ENCODE assay signal across 8 mouse cellular contexts in the genomic region with DNA sequence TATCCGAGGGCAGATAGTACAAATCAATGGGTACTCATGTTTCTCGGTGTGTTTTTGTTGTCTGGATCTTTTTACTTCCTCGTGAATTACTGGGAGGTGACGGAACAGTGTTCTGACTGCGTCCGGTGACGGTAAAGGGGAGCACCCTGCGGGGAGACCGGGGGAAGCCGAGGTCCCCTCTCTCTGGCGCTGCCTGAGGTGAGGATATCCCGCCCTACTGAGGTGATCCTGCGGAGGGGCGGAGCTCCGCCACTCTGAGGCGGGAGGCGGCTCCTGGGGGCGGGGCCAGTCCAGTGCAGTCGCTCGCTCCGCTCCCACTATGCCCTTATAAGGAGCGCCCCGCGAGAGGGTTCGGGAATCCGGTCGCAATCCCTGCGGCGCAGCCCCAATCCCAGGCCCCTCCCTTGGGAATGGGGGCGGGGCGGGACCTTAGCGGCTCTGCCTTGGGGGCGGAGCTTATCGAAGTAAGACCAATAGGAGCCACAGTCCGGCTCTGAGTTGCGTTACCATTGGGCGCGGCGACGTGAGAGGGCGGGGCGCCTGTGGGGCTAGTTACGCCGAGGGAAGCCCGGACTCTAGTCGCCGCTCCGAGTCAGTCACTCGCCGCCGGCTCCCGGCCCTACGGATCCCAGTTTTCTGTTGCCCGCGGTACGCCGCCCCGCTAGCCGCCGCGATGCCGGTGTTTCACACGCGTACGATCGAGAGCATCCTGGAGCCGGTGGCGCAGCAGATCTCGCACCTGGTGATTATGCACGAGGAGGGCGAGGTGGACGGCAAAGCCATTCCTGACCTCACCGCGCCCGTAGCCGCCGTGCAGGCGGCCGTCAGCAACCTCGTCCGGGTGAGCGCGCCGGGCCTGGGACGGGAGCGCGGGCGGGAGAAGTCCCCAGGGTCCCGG. TPM values are rescaled to one million over a fixed set of nuclear protein-coding genes. Genes with fewer than 3 reads are reported as not detected.
A peak's percentile ranks its signal among the peaks of the same experiment; 100 is the strongest.
DNase-seq lines count a peak whose midpoint lies in the region; ATAC-seq and TF ChIP-seq lines count a peak whose summit lies in the region.

A gene (plus strand): TSS at position 551 of the 898 bp plus-strand sequence.

- H3K4me1 ChIP-seq in G1E (ENCODE audit: insufficient read depth, low read depth, low read length): peaks cover 59% of the 10 kb centered on the region
- peaks cover 10% of the 10 kb centered on the region for H3K4me1 ChIP-seq in forebrain, embryonic 16.5 days (replicated peaks; ENCODE audit: control insufficient read depth, insufficient read depth, low read length)
- peaks cover 4% of the 10 kb centered on the region; the same call in 1 of the 2 replicates for H3K4me1 ChIP-seq in lung, embryonic 14.5 days (ENCODE audit: insufficient read depth)
- peaks cover 9% of the 10 kb centered on the region for H3K4me1 ChIP-seq in olfactory bulb, adult 2 months (ENCODE audit: control insufficient read depth, insufficient read depth, low read length)
- H3K4me1 ChIP-seq in thymus, adult 2 months (replicated peaks; ENCODE audit: control insufficient read depth, insufficient read depth, low read length): peaks cover 10% of the 10 kb centered on the region; the same call in 1 of the 2 replicates

- no peaks in the 10 kb centered on the region for H3K27me3 ChIP-seq in G1E (ENCODE audit: insufficient read depth, low read length)
- no peaks in the 10 kb centered on the region for H3K27me3 ChIP-seq in forebrain, embryonic 16.5 days (replicated peaks; ENCODE audit: control insufficient read depth, insufficient read depth, low read length)
- H3K27me3 ChIP-seq in lung, embryonic 14.5 days (ENCODE audit: insufficient read depth, low read length): no peaks in the 10 kb centered on the region
- no peaks in the 10 kb centered on the region for H3K27me3 ChIP-seq in thymus, adult 2 months (ENCODE audit: control insufficient read depth, insufficient read depth, low read length)

- ATAC-seq in G1E (ENCODE audit: extremely low read depth, insufficient number of reproducible peaks, low FRiP score, poor library complexity, severe bottlenecking): peak; percentile 85
- peak; percentile 99 for ATAC-seq in forebrain, embryonic 16.5 days
- ATAC-seq in lung, embryonic 14.5 days (ENCODE audit: insufficient read depth): peak; percentile 99

- 0 out of 2 replicates have a peak, but pooled peaks cover 2% of the 10 kb centered on the region for H3K9me3 ChIP-seq in G1E (replicated peaks)
- no peaks in the 10 kb centered on the region for H3K9me3 ChIP-seq in forebrain, embryonic 16.5 days (ENCODE audit: control insufficient read depth, low read length)
- H3K9me3 ChIP-seq in lung, embryonic 14.5 days (ENCODE audit: low read depth, low read length): no peaks in the 10 kb centered on the region

- peak; percentile 92 for TF ChIP-seq POLR2A in olfactory bulb, adult 2 months (IDR thresholded peaks at IDR 0.05; ENCODE audit: insufficient read depth, low read depth, low read length)
- peak; percentile 57; the same call in 1 of the 2 replicates for TF ChIP-seq POLR2A in thymus, adult 2 months (IDR thresholded peaks at IDR 0.05; ENCODE audit: control insufficient read depth, extremely low read depth, insufficient read depth, low read length, poor library complexity)

- peak within 1 kb of the TSS; percentile 58 for H3K4me2 ChIP-seq in forebrain, embryonic 16.5 days (ENCODE audit: low read length)
- H3K4me2 ChIP-seq in lung, embryonic 14.5 days: peak within 1 kb of the TSS; percentile 71

- under 1% methylated on average over 89 of the region's 89 CpGs for WGBS in forebrain, embryonic 16.5 days
- WGBS in lung, embryonic 14.5 days: under 1% methylated on average over 88 of the region's 89 CpGs
- WGBS in olfactory bulb, adult 2 months: under 1% methylated on average over 89 of the region's 89 CpGs
- WGBS in thymus, adult 2 months: under 1% methylated on average over 89 of the region's 89 CpGs

- peak within 1 kb of the TSS; percentile 95 for H3K4me3 ChIP-seq in G1E (ENCODE audit: low read depth, low read length)
- peak within 1 kb of the TSS; percentile 90 for H3K4me3 ChIP-seq in forebrain, embryonic 16.5 days (replicated peaks; ENCODE audit: low read length)
- peak within 1 kb of the TSS; percentile 95 for H3K4me3 ChIP-seq in layer of hippocampus, adult 2 months
- H3K4me3 ChIP-seq in lung, embryonic 14.5 days (ENCODE audit: low read depth, low read length): peak within 1 kb of the TSS; percentile 84
- H3K4me3 ChIP-seq in olfactory bulb, adult 2 months (ENCODE audit: insufficient read depth, low read depth, low read length): peak within 1 kb of the TSS; percentile 73
- peak within 1 kb of the TSS; percentile 90 for H3K4me3 ChIP-seq in thymus, adult 2 months (ENCODE audit: control insufficient read depth, insufficient read depth, low read length)

- no peaks in the 10 kb centered on the region for H3K36me3 ChIP-seq in G1E (replicated peaks)
- no peaks in the 10 kb centered on the region for H3K36me3 ChIP-seq in forebrain, embryonic 16.5 days (ENCODE audit: control insufficient read depth, insufficient read depth)
- no peaks in the 10 kb centered on the region for H3K36me3 ChIP-seq in lung, embryonic 14.5 days (ENCODE audit: insufficient read depth)
- H3K36me3 ChIP-seq in thymus, adult 2 months (ENCODE audit: control insufficient read depth, insufficient read depth, low read length): no peaks in the 10 kb centered on the region

- H3K9ac ChIP-seq in forebrain, embryonic 16.5 days (replicated peaks; ENCODE audit: low read depth, low read length): peak within 1 kb of the TSS; percentile 78
- peak within 1 kb of the TSS; percentile 80 for H3K9ac ChIP-seq in lung, embryonic 14.5 days

- DNase-seq in G1E (ENCODE audit: low spot score): peak; percentile 96
- peak; percentile 99 to 100 for DNase-seq in cerebellum, adult 18-20 months
- peak; percentile 99 for DNase-seq in heart, postnatal 36 days
- peak; percentile 98 to 99 for DNase-seq in layer of hippocampus, adult 2 months (ENCODE audit: low spot score in 2 of 2)
- peak; percentile 100 for DNase-seq in lung, embryonic 14.5 days
- peak; percentile 96 for DNase-seq in thymus, adult 2 months

- peak within 1 kb of the TSS; percentile 64 for H3K27ac ChIP-seq in forebrain, embryonic 16.5 days (ENCODE audit: low read length)
- peak within 1 kb of the TSS; percentile 92 for H3K27ac ChIP-seq in layer of hippocampus, adult 2 months
- peak within 1 kb of the TSS; percentile 88 for H3K27ac ChIP-seq in lung, embryonic 14.5 days (ENCODE audit: low read depth)
- H3K27ac ChIP-seq in olfactory bulb, adult 2 months (ENCODE audit: insufficient read depth, low read depth, low read length): peak within 1 kb of the TSS; percentile 61
- H3K27ac ChIP-seq in thymus, adult 2 months (ENCODE audit: control insufficient read depth, insufficient read depth, low read length): no peak within 1 kb of the TSS

- intact Hi-C loops in heart, postnatal 36 days (cut with DNase I): loop anchor here (1.0 to 2.0 kb wide), 2 partner anchors 36 to 64 kb away; no protein-coding TSS in a partner anchor

- no peak for TF ChIP-seq CTCF in G1E (IDR thresholded peaks at IDR 0.05; ENCODE audit: low read depth, low read length)
- TF ChIP-seq CTCF in layer of hippocampus, adult 2 months (conservative IDR thresholded peaks at IDR 0.05): no peak
- TF ChIP-seq CTCF in lung, embryonic 14.5 days (IDR thresholded peaks at IDR 0.05; ENCODE audit: low read depth): no peak
- TF ChIP-seq CTCF in olfactory bulb, adult 2 months (IDR thresholded peaks at IDR 0.05; ENCODE audit: insufficient read depth, low read depth, low read length): no peak
- no peak for TF ChIP-seq CTCF in thymus, adult 2 months (IDR thresholded peaks at IDR 0.05; ENCODE audit: borderline replicate concordance, control insufficient read depth, extremely low read depth, insufficient read depth, low read length, poor library complexity)

RNA-seq across cellular contexts. Expression of the gene that starts here (rescaled TPM):
- total RNA-seq in G1E (2014; fragmentation: Nextera tagmentation): 124 and 125 TPM in 2 replicates
- 34.6 and 36.9 TPM in 2 replicates for total RNA-seq in G1E (2017)
- polyA plus RNA-seq in G1E (2012): 14.3 and 47.3 TPM in 2 replicates
- polyA plus RNA-seq in forebrain, embryonic 16.5 days (2015; fragmentation: Nextera tagmentation; extraction: Ambion mirVana): 11.4 and 13.0 TPM in 2 replicates
- 100 to 1,000 TPM; 113 to 137 TPM for total RNA-seq in heart, postnatal 36 days (2021)
- 10 to 100 TPM; 30.9 to 38.9 TPM for total RNA-seq in layer of hippocampus, adult 2 months (2021)
- 64.3 and 69.5 TPM in 2 replicates for polyA plus RNA-seq in lung, embryonic 14.5 days (2014; fragmentation: Nextera tagmentation; extraction: Ambion mirVana)
- not detected in 2 replicates for polyA plus RNA-seq in olfactory bulb, adult 2 months (2012; ENCODE audit: insufficient read depth, insufficient read length, low replicate concordance, missing spikeins)
- polyA plus RNA-seq in thymus, adult 2 months (2012; rRNA removed): 12.4 and 14.7 TPM in 2 replicates

Comparison
In these comparisons a context has a peak if more than half of its experiments do, and no peak if none do; other contexts are left out.
1. RNA of the gene that starts here (polyA plus RNA-seq): 64.3 to 69.5 TPM in lung, embryonic 14.5 days, 14.3 to 47.3 TPM in G1E, 12.4 to 14.7 TPM in thymus, adult 2 months and 11.4 to 13.0 TPM in forebrain, embryonic 16.5 days; not detected in olfactory bulb, adult 2 months; every median in the first group is over 10 times any median in the second.
2. Peak in every context shown above with its lines, with median percentiles within 50 percentile points of each other: ATAC-seq, DNase-seq and H3K4me3 ChIP-seq.